Mouse (Mus musculus): ENCODE measurements around the gene Hdac9.

- TF ChIP-seq EP300 (optimal IDR thresholded peaks at IDR 0.05) (no peak), CTCF (IDR thresholded peaks at IDR 0.05; ENCODE audit: low read depth) (no peak)
Observed at GRCm38 (mm10) chr12:34803721-34804120, 113.2 kb downstream of the Hdac9 start.

Data from stomach, postnatal 0 days (tissue).